Mouse (Mus musculus) liver, embryonic 14.5 days (tissue): ENCODE data around the gene Chd4. TPM values are rescaled to one million over a fixed set of nuclear protein-coding genes. Genes with fewer than 3 reads are reported as not detected.

Source experiments
- ATAC-seq: fragments of 200-750 bp; cut with Nextera tagmentation; 2 replicates; pipeline ENCODE4 v1.8.0; 2017; ENCODE audit warnings: moderate number of reproducible peaks, mild to moderate bottlenecking, moderate library complexity; ENCODE audit not compliant: insufficient read depth
- DNase-seq, 3 experiments: peaks; one replicate each; pipeline ENCODE4 v3.0.0-alpha.2; 2012 to 2013; ENCODE audit warnings: low read depth in 3 of 3, low spot score in 3 of 3
- H3K27ac ChIP-seq: fragments of 300-500 bp; sonication (generic); 2 replicates; pipeline ENCODE4 v1.5.1; 2014; ENCODE audit warnings: moderate library complexity, mild to moderate bottlenecking, control low read depth, inconsistent platforms
- H3K27me3 ChIP-seq: fragments of 300-500 bp; sonication (generic); 2 replicates; pipeline ENCODE4 v1.6.1; 2014; ENCODE audit warnings: mild to moderate bottlenecking, low read length, moderate library complexity; ENCODE audit not compliant: control insufficient read depth, insufficient read depth
- H3K36me3 ChIP-seq: fragments of 300-500 bp; sonication (generic); replicated peaks from 2 replicates; pipeline ENCODE4 v1.6.1; 2014; ENCODE audit warnings: low read depth; ENCODE audit not compliant: control insufficient read depth, insufficient read depth
- H3K4me1 ChIP-seq, 2 experiments: fragments of 200-500 bp in 1 of 2; fragments of 300-500 bp in 1 of 2; sonication (generic) in 1 of 2; replicated peaks; 2 replicates each; pipeline ENCODE4 v1.6.1; 2012 to 2014; ENCODE audit warnings: antibody characterized with exemption in 1 of 2, inconsistent platforms in 1 of 2, low read length in 1 of 2; ENCODE audit not compliant: control insufficient read depth in 2 of 2, insufficient read depth in 2 of 2
- H3K4me2 ChIP-seq: fragments of 300-500 bp; sonication (generic); 2 replicates; pipeline ENCODE4 v1.6.1; 2014; ENCODE audit warnings: low read depth, mild to moderate bottlenecking, control low read depth, moderate library complexity
- H3K4me3 ChIP-seq, 2 experiments: fragments of 200-500 bp in 1 of 2; fragments of 300-500 bp in 1 of 2; sonication (generic) in 1 of 2; 2 replicates each; pipeline ENCODE4 v1.5.1; 2012 to 2014; ENCODE audit warnings: low read depth in 2 of 2, low read length in 2 of 2, mild to moderate bottlenecking in 2 of 2, control low read depth in 1 of 2, inconsistent platforms in 1 of 2, moderate library complexity in 1 of 2; ENCODE audit not compliant: insufficient read depth in 1 of 2
- H3K9ac ChIP-seq: fragments of 300-500 bp; sonication (generic); replicated peaks from 2 replicates; pipeline ENCODE4 v1.6.1; 2014; ENCODE audit warnings: mild to moderate bottlenecking, control low read depth, moderate library complexity
- H3K9me3 ChIP-seq: fragments of 300-500 bp; sonication (generic); 2 replicates; pipeline ENCODE4 v1.6.1; 2016; ENCODE audit warnings: low read length, mixed read lengths; ENCODE audit not compliant: control insufficient read depth
- CTCF ChIP-seq: IDR thresholded peaks from 2 replicates; pipeline ENCODE4 v1.5.1; 2016; ENCODE audit warnings: antibody characterized with exemption, low read depth, control low read depth
- EP300 ChIP-seq: IDR thresholded peaks from 2 replicates; pipeline ENCODE4 v1.6.1; 2016; ENCODE audit warnings: antibody characterized with exemption, low read depth
- WGBS: fragments of 180-500 bp; shearing (Covaris S2); extraction: QIAGEN DNeasy Blood & Tissue Kit; methylation state at CpG from one replicate; pipeline ENCODE4 v1.1.7; 2014; ENCODE audit not compliant: insufficient replicate concordance; 5-methylcytosine and 5-hydroxymethylcytosine counted together
- polyA plus RNA-seq, 2 experiments: library from polyadenylated mRNA; depleted of rRNA in 1 of 2; stranded (reverse) in 1 of 2; unstranded in 1 of 2; fragments of >200 nt; fragmentation: Nextera tagmentation in 1 of 2; extraction: Ambion mirVana in 1 of 2; gene quantifications; 2 replicates each; pipeline versions ENCODE4 v1.2.1 to v1.2.3; 2012 to 2014

The Chd4 gene
- polyA plus RNA-seq, 2 experiments = 19.7 to 24.7 TPM

DNA sequence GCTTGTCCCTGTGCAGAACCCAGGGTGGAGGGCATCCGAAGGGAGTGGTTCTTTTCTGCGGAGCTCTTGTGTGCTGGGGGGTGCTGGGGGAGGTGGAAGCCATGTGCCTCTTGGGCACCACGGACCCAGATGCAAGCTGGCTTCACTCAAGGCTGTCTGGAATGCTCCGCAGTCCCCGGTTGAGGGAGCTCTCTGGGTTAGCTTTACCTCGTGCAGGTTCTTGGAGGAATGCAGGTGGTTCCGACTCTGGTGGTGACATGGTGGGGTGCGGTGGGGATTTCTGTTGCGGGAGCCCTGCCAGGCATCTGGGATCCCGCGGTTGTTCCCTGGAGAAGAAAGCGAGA is 1.5 kb downstream of the Chd4 start:
- DNase-seq = no peak

DNA sequence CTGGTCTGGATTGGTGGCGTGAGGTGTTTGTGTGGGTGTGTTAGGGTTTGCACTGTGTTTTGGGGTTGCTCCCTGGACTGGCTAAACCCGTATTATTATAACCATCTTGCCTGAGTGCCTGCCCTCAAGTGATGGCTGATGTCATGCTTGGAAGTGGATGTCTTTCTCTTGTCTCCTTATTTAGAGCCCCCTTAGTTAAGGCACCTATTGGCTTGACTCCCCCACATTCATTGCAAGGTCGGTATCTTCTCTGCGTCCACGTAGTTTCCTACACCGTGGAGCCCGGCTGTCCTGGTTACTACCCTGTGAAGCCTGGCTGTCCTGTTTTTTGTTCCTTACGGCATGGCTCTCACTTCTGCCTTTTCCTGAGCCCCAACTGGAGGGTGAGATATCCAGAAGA is 2.2 kb downstream of the Chd4 start:
- Histone ChIP-seq H3K27me3 (no peaks in the 10 kb centered on the region), H3K36me3 (peaks cover 44% of the 10 kb centered on the region), H3K4me2 (peak overlapping the region; percentile 89), H3K27ac (no peak overlapping the region), H3K4me1 (peaks cover 30 to 32% of the 10 kb centered on the region in 2 experiments), H3K9ac (peak overlapping the region; percentile 88), H3K4me3 (peak overlapping the region; percentile 85 to 88), H3K9me3 (no peaks in the 10 kb centered on the region)
- no peak for TF ChIP-seq EP300
- no peak for TF ChIP-seq CTCF
- no peak for DNase-seq
- ATAC-seq = no peak
- WGBS = 57% methylated on average over 8 of the region's 8 CpGs

More for the DNA sequence above, 1.5 kb downstream of the Chd4 start:
- H3K9ac ChIP-seq = peak overlapping the region; percentile 88
- H3K9me3 ChIP-seq = no peaks in the 10 kb centered on the region
- ATAC-seq = peak; percentile 6; the same call in 1 of the 2 replicates
- 4% methylated on average over 12 of the region's 12 CpGs for WGBS
- no peaks in the 10 kb centered on the region for H3K27me3 ChIP-seq
- peaks cover 38% of the 10 kb centered on the region for H3K36me3 ChIP-seq
- no peak overlapping the region; the same call in 1 of the 2 replicates for H3K27ac ChIP-seq
- H3K4me3 ChIP-seq = peak overlapping the region; percentile 85 to 88
- TF ChIP-seq CTCF (no peak; the same call in 1 of the 2 replicates), EP300 (no peak)
- H3K4me1 ChIP-seq = peaks cover 30% of the 10 kb centered on the region in 2 experiments
- H3K4me2 ChIP-seq = peak overlapping the region; percentile 89

- H3K27ac ChIP-seq = no peak overlapping the region
- H3K27me3 ChIP-seq = no peaks in the 10 kb centered on the region
- WGBS = 61% methylated on average over 3 of the region's 3 CpGs
- TF ChIP-seq CTCF (no peak), EP300 (no peak)
- H3K9me3 ChIP-seq = no peaks in the 10 kb centered on the region
- H3K4me3 ChIP-seq = peak overlapping the region in 1 of 2 experiments; percentile 88; a peak in 3 of 4 replicates
- ATAC-seq = no peak
- peak overlapping the region; percentile 11 for H3K9ac ChIP-seq
- peak overlapping the region; percentile 89 for H3K4me2 ChIP-seq
- H3K36me3 ChIP-seq = peaks cover 48% of the 10 kb centered on the region
- DNase-seq = no peak
- peaks cover 33 to 34% of the 10 kb centered on the region in 2 experiments for H3K4me1 ChIP-seq
These were observed 2.7 kb downstream of the Chd4 start for GRCm38 (mm10) chr6:125098513-125098912.

GRCm38 (mm10) chr6:125099421-125099971 is 3.7 kb downstream of the Chd4 start:
- Histone ChIP-seq H3K27me3 (no peaks in the 10 kb centered on the region), H3K4me1 (peaks cover 39 to 41% of the 10 kb centered on the region in 2 experiments), H3K9me3 (no peaks in the 10 kb centered on the region), H3K27ac (no peak overlapping the region), H3K4me3 (no peak overlapping the region), H3K36me3 (peaks cover 48% of the 10 kb centered on the region), H3K4me2 (peak overlapping the region; percentile 89; the same call in 1 of the 2 replicates), H3K9ac (no peak overlapping the region)
- 76% methylated on average over 5 of the region's 5 CpGs for WGBS
- TF ChIP-seq CTCF = no peak
- TF ChIP-seq EP300 = no peak
- no peak for ATAC-seq
- no peak for DNase-seq

- H3K36me3 ChIP-seq = peaks cover 66% of the 10 kb centered on the region
- H3K9me3 ChIP-seq = no peaks in the 10 kb centered on the region
- ATAC-seq (no peak), DNase-seq (no peak)
- no peak for TF ChIP-seq CTCF
- TF ChIP-seq EP300 = no peak
- no peak overlapping the region for H3K9ac ChIP-seq
- H3K27ac ChIP-seq = no peak overlapping the region
- H3K4me3 ChIP-seq = no peak overlapping the region
- no peak overlapping the region for H3K4me2 ChIP-seq
- 85% methylated on average over 9 of the region's 9 CpGs for WGBS
- H3K4me1 ChIP-seq = peaks cover 35 to 37% of the 10 kb centered on the region in 2 experiments
- H3K27me3 ChIP-seq = no peaks in the 10 kb centered on the region
These were observed 5.7 kb downstream of the Chd4 start for GRCm38 (mm10) chr6:125101444-125101843.
